Mouse (Mus musculus) ES-Bruce4 (cell line): Measurements from ENCODE around the gene Itgb3.

ENCODE experiments used
- CTCF ChIP-seq: IDR thresholded peaks from one replicate; pipeline ENCODE4 v1.8.1; 2011; ENCODE audit warnings: low read depth, low read length
- EP300 ChIP-seq: IDR thresholded peaks from 2 replicates; pipeline ENCODE4 v1.6.1; 2011; ENCODE audit warnings: low read depth, low read length; ENCODE audit not compliant: insufficient read depth
- POLR2A ChIP-seq: IDR thresholded peaks from one replicate; pipeline ENCODE4 v1.8.1; 2011; ENCODE audit warnings: low read length; ENCODE audit not compliant: insufficient read depth

- no peak for TF ChIP-seq EP300
- TF ChIP-seq POLR2A: no peak
- no peak for TF ChIP-seq CTCF
Observed at GRCm38 (mm10) chr11:104580606-104581005, 27.2 kb upstream of the Itgb3 start.
